Mouse (Mus musculus): Measurements from ENCODE around the gene Nck2. TPM values are rescaled to one million over a fixed set of nuclear protein-coding genes. Genes with fewer than 3 reads are reported as not detected.
A peak's percentile ranks its signal among the peaks of the same experiment; 100 is the strongest.
"Not testable (repeated sequence)": the region's sequence is repeated elsewhere in the genome, so short reads cannot be mapped to it uniquely, and the experiment has no call there.

The Nck2 gene
- polyA plus RNA-seq, 1 experiment from 2014 or later, result 6.0 TPM

- no peak overlapping the region for H3K4me3 ChIP-seq (ENCODE audit: low read depth, low read length)
- H3K9ac ChIP-seq (replicated peaks), result no peak overlapping the region
- no peaks in the 10 kb centered on the region for H3K36me3 ChIP-seq (replicated peaks; ENCODE audit: insufficient read depth, low read length)
- no peak for TF ChIP-seq EP300 (IDR thresholded peaks at IDR 0.05; ENCODE audit: low read depth)
- no peak overlapping the region for H3K4me2 ChIP-seq (ENCODE audit: low read depth, low read length)
- H3K4me1 ChIP-seq (ENCODE audit: insufficient read depth), result peaks cover 24% of the 10 kb centered on the region
- H3K27me3 ChIP-seq (ENCODE audit: insufficient read depth, low read length), result no peaks in the 10 kb centered on the region
- no peak overlapping the region for H3K27ac ChIP-seq (ENCODE audit: low read depth)
- ATAC-seq, result no peak
- DNase-seq, result no peak
- WGBS (ENCODE audit: insufficient replicate concordance), result 52% methylated on average over 7 of the region's 7 CpGs
- no peaks in the 10 kb centered on the region for H3K9me3 ChIP-seq (ENCODE audit: low read length)
Observed at GRCm38 (mm10) chr1:43530295-43531020, 86.1 kb downstream of the Nck2 start.

- WGBS (ENCODE audit: insufficient replicate concordance), result 78% methylated on average over 7 of the region's 7 CpGs
- H3K4me2 ChIP-seq (ENCODE audit: low read depth, low read length), result no peak overlapping the region
- H3K27ac ChIP-seq (ENCODE audit: low read depth), result no peak overlapping the region
- peaks cover 28% of the 10 kb centered on the region for H3K4me1 ChIP-seq (ENCODE audit: insufficient read depth)
- DNase-seq (no peak), ATAC-seq (no peak)
- H3K9ac ChIP-seq (replicated peaks), result no peak overlapping the region
- H3K27me3 ChIP-seq (ENCODE audit: insufficient read depth, low read length), result no peaks in the 10 kb centered on the region
- no peak overlapping the region for H3K4me3 ChIP-seq (ENCODE audit: low read depth, low read length)
- TF ChIP-seq EP300 (IDR thresholded peaks at IDR 0.05; ENCODE audit: low read depth), result no peak
- TF ChIP-seq CTCF (IDR thresholded peaks at IDR 0.05; ENCODE audit: low read depth), result no peak
- H3K9me3 ChIP-seq (ENCODE audit: low read length), result no peaks in the 10 kb centered on the region
- no peaks in the 10 kb centered on the region for H3K36me3 ChIP-seq (replicated peaks; ENCODE audit: insufficient read depth, low read length)
Observed at GRCm38 (mm10) chr1:43531307-43531706, 86.9 kb downstream of the Nck2 start.

- ATAC-seq, result no peak
- H3K9me3 ChIP-seq (ENCODE audit: low read length), result no peaks in the 10 kb centered on the region
- peaks cover 28% of the 10 kb centered on the region for H3K4me1 ChIP-seq (ENCODE audit: insufficient read depth)
- no peak overlapping the region for H3K27ac ChIP-seq (ENCODE audit: low read depth)
- no peak overlapping the region for H3K9ac ChIP-seq (replicated peaks)
- H3K36me3 ChIP-seq (replicated peaks; ENCODE audit: insufficient read depth, low read length), result no peaks in the 10 kb centered on the region
- no peak overlapping the region for H3K4me3 ChIP-seq (ENCODE audit: low read depth, low read length)
- no peak overlapping the region for H3K4me2 ChIP-seq (ENCODE audit: low read depth, low read length)
- DNase-seq, result no peak
- TF ChIP-seq CTCF (IDR thresholded peaks at IDR 0.05; ENCODE audit: low read depth), result no peak
- TF ChIP-seq EP300 (IDR thresholded peaks at IDR 0.05; ENCODE audit: low read depth), result no peak
- H3K27me3 ChIP-seq (ENCODE audit: insufficient read depth, low read length), result no peaks in the 10 kb centered on the region
- 66% methylated on average over 4 of the region's 4 CpGs for WGBS (ENCODE audit: insufficient replicate concordance)
Observed at GRCm38 (mm10) chr1:43532279-43532678, 87.9 kb downstream of the Nck2 start.

DNA sequence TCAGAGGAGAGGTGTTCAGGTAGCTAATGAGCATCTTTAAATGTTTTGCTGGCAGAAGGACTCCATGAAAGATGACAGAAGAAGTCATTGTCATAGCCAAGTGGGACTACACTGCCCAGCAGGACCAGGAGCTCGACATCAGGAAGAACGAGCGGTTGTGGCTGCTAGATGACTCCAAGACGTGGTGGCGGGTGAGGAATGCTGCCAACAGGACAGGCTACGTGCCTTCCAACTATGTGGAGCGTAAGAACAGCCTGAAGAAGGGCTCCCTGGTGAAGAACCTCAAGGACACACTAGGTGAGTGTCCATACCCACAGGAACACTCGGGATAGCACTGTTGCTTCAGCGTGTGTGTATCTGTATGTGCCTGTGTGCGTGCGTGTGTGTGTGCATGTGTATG lies 89.1 kb downstream of the Nck2 start:
- not testable (repeated sequence) for DNase-seq; H3K9ac ChIP-seq (replicated peaks); H3K27ac ChIP-seq (ENCODE audit: low read depth); H3K36me3 ChIP-seq (replicated peaks; ENCODE audit: insufficient read depth, low read length); ATAC-seq; H3K9me3 ChIP-seq (ENCODE audit: low read length); H3K4me2 ChIP-seq (ENCODE audit: low read depth, low read length); H3K4me3 ChIP-seq (ENCODE audit: low read depth, low read length); H3K27me3 ChIP-seq (ENCODE audit: insufficient read depth, low read length)
- H3K4me1 ChIP-seq (ENCODE audit: insufficient read depth), result peaks cover 28% of the 10 kb centered on the region
- WGBS (ENCODE audit: insufficient replicate concordance), result 77% methylated on average over 11 of the region's 11 CpGs

- Histone ChIP-seq H3K4me1 (ENCODE audit: insufficient read depth) (peaks cover 28% of the 10 kb centered on the region), H3K27ac (ENCODE audit: low read depth) (no peak overlapping the region)
Observed at GRCm38 (mm10) chr1:43534060-43534760, 89.8 kb downstream of the Nck2 start.

DNA sequence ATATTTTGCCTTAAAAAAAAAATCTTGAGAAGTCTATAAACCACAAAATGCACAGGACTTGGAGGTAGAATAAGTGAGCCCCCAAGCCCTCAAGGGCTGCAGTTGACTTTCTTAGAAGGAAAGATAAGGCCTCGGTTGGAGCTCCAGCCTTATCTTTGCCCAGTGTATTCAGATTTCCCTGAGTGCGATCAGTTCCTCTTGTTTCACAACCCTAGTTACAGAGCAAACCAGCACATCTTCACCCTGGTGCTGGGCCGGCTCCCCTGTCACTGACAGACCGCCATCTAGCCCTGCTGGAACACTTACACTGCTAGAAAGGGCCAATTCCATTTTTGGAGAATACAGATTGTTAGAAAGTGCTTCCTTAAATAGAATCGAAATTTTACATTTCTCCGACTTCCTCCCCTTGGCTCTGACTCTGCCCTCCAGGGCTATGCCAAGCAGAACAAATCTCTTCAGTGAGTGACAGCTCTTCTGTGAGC lies 91.2 kb downstream of the Nck2 start:
- no peak for ATAC-seq
- Histone ChIP-seq H3K9ac (replicated peaks) (no peak overlapping the region), H3K4me3 (ENCODE audit: low read depth, low read length) (no peak overlapping the region), H3K4me2 (ENCODE audit: low read depth, low read length) (no peak overlapping the region), H3K4me1 (ENCODE audit: insufficient read depth) (peaks cover 26% of the 10 kb centered on the region), H3K27me3 (ENCODE audit: insufficient read depth, low read length) (no peaks in the 10 kb centered on the region), H3K9me3 (ENCODE audit: low read length) (no peaks in the 10 kb centered on the region), H3K27ac (ENCODE audit: low read depth) (no peak overlapping the region), H3K36me3 (replicated peaks; ENCODE audit: insufficient read depth, low read length) (no peaks in the 10 kb centered on the region)
- WGBS (ENCODE audit: insufficient replicate concordance), result 25% methylated on average over 6 of the region's 6 CpGs
- TF ChIP-seq EP300 (IDR thresholded peaks at IDR 0.05; ENCODE audit: low read depth) (peak; percentile 44), CTCF (IDR thresholded peaks at IDR 0.05; ENCODE audit: low read depth) (no peak)
- DNase-seq, result no peak

More at GRCm38 (mm10) chr1:43534060-43534760, 89.8 kb downstream of the Nck2 start:
- no peak overlapping the region for H3K9ac ChIP-seq (replicated peaks)
- DNase-seq (no peak), ATAC-seq (peak; percentile 83)
- WGBS (ENCODE audit: insufficient replicate concordance), result 49% methylated on average over 5 of the region's 5 CpGs
- no peaks in the 10 kb centered on the region for H3K27me3 ChIP-seq (ENCODE audit: insufficient read depth, low read length)
- no peaks in the 10 kb centered on the region for H3K36me3 ChIP-seq (replicated peaks; ENCODE audit: insufficient read depth, low read length)
- no peak overlapping the region for H3K4me2 ChIP-seq (ENCODE audit: low read depth, low read length)
- H3K9me3 ChIP-seq (ENCODE audit: low read length), result no peaks in the 10 kb centered on the region
- TF ChIP-seq CTCF (IDR thresholded peaks at IDR 0.05; ENCODE audit: low read depth) (no peak), EP300 (IDR thresholded peaks at IDR 0.05; ENCODE audit: low read depth) (peak; percentile 94)
- H3K4me3 ChIP-seq (ENCODE audit: low read depth, low read length), result no peak overlapping the region

Data from liver, postnatal 0 days (tissue).